Mouse (Mus musculus) midbrain, embryonic 12.5 days (tissue): ENCODE results near the gene 2810408A11Rik. TPM values are rescaled to one million over a fixed set of nuclear protein-coding genes. Genes with fewer than 3 reads are reported as not detected.
"Not testable (repeated sequence)": the region's sequence is repeated elsewhere in the genome, so short reads cannot be mapped to it uniquely, and the experiment has no call there.

Source experiments
- ATAC-seq: fragments of 200-750 bp; cut with Nextera tagmentation; 2 replicates; pipeline ENCODE4 v1.8.0; 2017; ENCODE audit warnings: low read depth, moderate TSS enrichment, moderate library complexity; ENCODE audit not compliant: low FRiP score
- H3K27ac ChIP-seq: fragments of 300-500 bp; sonication (generic); replicated peaks from 2 replicates; pipeline ENCODE4 v1.5.1; 2016; ENCODE audit warnings: mild to moderate bottlenecking
- H3K27me3 ChIP-seq: fragments of 300-500 bp; sonication (generic); 2 replicates; pipeline ENCODE4 v1.6.1; 2016; ENCODE audit warnings: mild to moderate bottlenecking
- H3K36me3 ChIP-seq: fragments of 300-500 bp; sonication (generic); 2 replicates; pipeline ENCODE4 v1.6.1; 2016
- H3K4me1 ChIP-seq: fragments of 300-500 bp; sonication (generic); 2 replicates; pipeline ENCODE4 v1.6.1; 2016
- H3K4me2 ChIP-seq: fragments of 300-500 bp; sonication (generic); replicated peaks from 2 replicates; pipeline ENCODE4 v1.6.1; 2016; ENCODE audit warnings: mild to moderate bottlenecking, moderate library complexity
- H3K4me3 ChIP-seq: fragments of 300-500 bp; sonication (generic); 2 replicates; pipeline ENCODE4 v1.5.1; 2016; ENCODE audit warnings: mild to moderate bottlenecking
- H3K9ac ChIP-seq: fragments of 300-500 bp; sonication (generic); replicated peaks from 2 replicates; pipeline ENCODE4 v1.6.1; 2016; ENCODE audit warnings: mild to moderate bottlenecking, moderate library complexity
- H3K9me3 ChIP-seq: fragments of 300-500 bp; sonication (generic); 2 replicates; pipeline ENCODE4 v1.6.1; 2016; ENCODE audit warnings: mild to moderate bottlenecking
- WGBS: fragments of 180-500 bp; shearing (Covaris S2); methylation state at CpG from one replicate; pipeline ENCODE4 v1.1.7; 2016; 5-methylcytosine and 5-hydroxymethylcytosine counted together
- polyA plus RNA-seq: library from polyadenylated mRNA; unstranded; fragments of >200 nt; fragmentation: Nextera tagmentation; extraction: Ambion mirVana; gene quantifications from 2 replicates; pipeline ENCODE4 v1.2.1, GENCODE M21; 2016

2810408A11Rik gene
- polyA plus RNA-seq, 1 experiment from 2014 or later = 21.8 TPM

- ATAC-seq, H3K9ac ChIP-seq, H3K27me3 ChIP-seq, H3K4me3 ChIP-seq, H3K9me3 ChIP-seq, H3K4me2 ChIP-seq, H3K27ac ChIP-seq: not testable (repeated sequence)
- WGBS = 60% methylated on average over 7 of the region's 7 CpGs
- H3K4me1 ChIP-seq = peaks cover 45% of the 10 kb centered on the region
- H3K36me3 ChIP-seq = peaks cover 57% of the 10 kb centered on the region
Observed at GRCm38 (mm10) chr11:69916652-69917378, 16.0 kb upstream of the 2810408A11Rik start.

- peak overlapping the region; percentile 99; the same call in 1 of the 2 replicates for H3K4me2 ChIP-seq
- ATAC-seq = no peak
- H3K9me3 ChIP-seq = no peaks in the 10 kb centered on the region
- no peak overlapping the region for H3K9ac ChIP-seq
- H3K36me3 ChIP-seq = peaks cover 65% of the 10 kb centered on the region
- no peaks in the 10 kb centered on the region for H3K27me3 ChIP-seq
- H3K4me3 ChIP-seq = 0 out of 2 replicates have a peak overlapping the region, but pooled peaks have one; percentile 0
- H3K27ac ChIP-seq = 0 out of 2 replicates have a peak overlapping the region, but pooled peaks have one; percentile 8
- WGBS = 70% methylated on average over 5 of the region's 5 CpGs
- H3K4me1 ChIP-seq = peaks cover 45% of the 10 kb centered on the region
Observed at GRCm38 (mm10) chr11:69915667-69916627, 15.2 kb upstream of the 2810408A11Rik start.

GRCm38 (mm10) chr11:69914917-69915430 is 14.2 kb upstream of the 2810408A11Rik start:
- no peak overlapping the region for H3K27ac ChIP-seq
- no peak for ATAC-seq
- peak overlapping the region; percentile 92 for H3K4me3 ChIP-seq
- no peaks in the 10 kb centered on the region for H3K9me3 ChIP-seq
- WGBS = 47% methylated on average over 9 of the region's 9 CpGs
- H3K4me1 ChIP-seq = peaks cover 45% of the 10 kb centered on the region
- peaks cover 75% of the 10 kb centered on the region for H3K36me3 ChIP-seq
- peak overlapping the region; percentile 99 for H3K4me2 ChIP-seq
- H3K9ac ChIP-seq = peak overlapping the region; percentile 95
- no peaks in the 10 kb centered on the region for H3K27me3 ChIP-seq

GRCm38 (mm10) chr11:69914372-69914764 is 13.6 kb upstream of the 2810408A11Rik start:
- Histone ChIP-seq H3K4me1 (peaks cover 40% of the 10 kb centered on the region), H3K4me2 (peak overlapping the region; percentile 99), H3K9me3 (no peaks in the 10 kb centered on the region), H3K4me3 (peak overlapping the region; percentile 92), H3K27ac (peak overlapping the region; percentile 87), H3K36me3 (peaks cover 81% of the 10 kb centered on the region), H3K9ac (peak overlapping the region; percentile 95), H3K27me3 (no peaks in the 10 kb centered on the region)
- WGBS = 1% methylated on average over 17 of the region's 17 CpGs
- no peak; the same call in 1 of the 2 replicates for ATAC-seq

GRCm38 (mm10) chr11:69913554-69914371 is 13.0 kb upstream of the 2810408A11Rik start, which contains the start of gene Gps2:
Gene Gps2 (plus strand): TSS chr11:69913888.
- H3K4me1 ChIP-seq = peaks cover 34% of the 10 kb centered on the region
- peak within 1 kb of the TSS; percentile 95 for H3K9ac ChIP-seq
- peak within 1 kb of the TSS; percentile 87 for H3K27ac ChIP-seq
- H3K4me3 ChIP-seq = peak within 1 kb of the TSS; percentile 92
- H3K36me3 ChIP-seq = peaks cover 84% of the 10 kb centered on the region
- H3K27me3 ChIP-seq = no peaks in the 10 kb centered on the region
- H3K4me2 ChIP-seq = peak within 1 kb of the TSS; percentile 99
- ATAC-seq = peak; percentile 84
- no peaks in the 10 kb centered on the region for H3K9me3 ChIP-seq
- 3% methylated on average over 59 of the region's 61 CpGs for WGBS

- Histone ChIP-seq H3K9me3 (no peaks in the 10 kb centered on the region), H3K4me2 (peak overlapping the region; percentile 99), H3K9ac (peak overlapping the region; percentile 95), H3K27ac (peak overlapping the region; percentile 87), H3K27me3 (no peaks in the 10 kb centered on the region), H3K4me3 (peak overlapping the region; percentile 92), H3K36me3 (peaks cover 84% of the 10 kb centered on the region), H3K4me1 (peaks cover 32% of the 10 kb centered on the region)
- peak; percentile 35; the same call in 1 of the 2 replicates for ATAC-seq
- 77% methylated on average over 15 of the region's 15 CpGs for WGBS
Observed at GRCm38 (mm10) chr11:69912716-69913530, 12.1 kb upstream of the 2810408A11Rik start.

GRCm38 (mm10) chr11:69911701-69912100 is 10.9 kb upstream of the 2810408A11Rik start:
- H3K36me3 ChIP-seq = peaks cover 84% of the 10 kb centered on the region
- H3K9ac ChIP-seq = no peak overlapping the region
- no peak overlapping the region for H3K27ac ChIP-seq
- no peak for ATAC-seq
- H3K4me2 ChIP-seq = no peak overlapping the region
- H3K9me3 ChIP-seq = no peaks in the 10 kb centered on the region
- H3K27me3 ChIP-seq = no peaks in the 10 kb centered on the region
- H3K4me3 ChIP-seq = no peak overlapping the region
- 94% methylated on average over 6 of the region's 6 CpGs for WGBS
- H3K4me1 ChIP-seq = peaks cover 32% of the 10 kb centered on the region

- Histone ChIP-seq H3K4me3 (no peak overlapping the region), H3K36me3 (peaks cover 84% of the 10 kb centered on the region), H3K27ac (no peak overlapping the region), H3K4me1 (peaks cover 27% of the 10 kb centered on the region), H3K27me3 (no peaks in the 10 kb centered on the region), H3K9me3 (no peaks in the 10 kb centered on the region), H3K4me2 (no peak overlapping the region), H3K9ac (no peak overlapping the region)
- ATAC-seq = no peak
- 94% methylated on average over 17 of the region's 17 CpGs for WGBS
Observed at GRCm38 (mm10) chr11:69910781-69911560, 10.2 kb upstream of the 2810408A11Rik start.

GRCm38 (mm10) chr11:69910177-69910576 is 9.4 kb upstream of the 2810408A11Rik start:
- Histone ChIP-seq H3K27me3 (no peaks in the 10 kb centered on the region), H3K36me3 (peaks cover 84% of the 10 kb centered on the region), H3K9ac (0 out of 2 replicates have a peak overlapping the region, but pooled peaks have one; percentile 1), H3K27ac (no peak overlapping the region), H3K4me3 (no peak overlapping the region), H3K9me3 (no peaks in the 10 kb centered on the region), H3K4me1 (peaks cover 19% of the 10 kb centered on the region), H3K4me2 (no peak overlapping the region)
- 94% methylated on average over 8 of the region's 8 CpGs for WGBS
- ATAC-seq = no peak

- H3K36me3 ChIP-seq = peaks cover 92% of the 10 kb centered on the region
- ATAC-seq = no peak
- no peak overlapping the region for H3K27ac ChIP-seq
- peaks cover 9% of the 10 kb centered on the region for H3K4me1 ChIP-seq
- WGBS = 90% methylated on average over 5 of the region's 5 CpGs
- H3K9me3 ChIP-seq = no peaks in the 10 kb centered on the region
- no peak overlapping the region for H3K4me3 ChIP-seq
- no peaks in the 10 kb centered on the region for H3K27me3 ChIP-seq
- no peak overlapping the region for H3K4me2 ChIP-seq
- no peak overlapping the region for H3K9ac ChIP-seq
Observed at GRCm38 (mm10) chr11:69909174-69909573, 8.4 kb upstream of the 2810408A11Rik start.
